Mouse (Mus musculus): Measurements from ENCODE around the gene Sc5d. TPM values are rescaled to one million over a fixed set of nuclear protein-coding genes. Genes with fewer than 3 reads are reported as not detected.

The Sc5d gene
- total and polyA plus RNA-seq, 3 experiments = 23.3 to 111 (median 77.4) TPM

DNA sequence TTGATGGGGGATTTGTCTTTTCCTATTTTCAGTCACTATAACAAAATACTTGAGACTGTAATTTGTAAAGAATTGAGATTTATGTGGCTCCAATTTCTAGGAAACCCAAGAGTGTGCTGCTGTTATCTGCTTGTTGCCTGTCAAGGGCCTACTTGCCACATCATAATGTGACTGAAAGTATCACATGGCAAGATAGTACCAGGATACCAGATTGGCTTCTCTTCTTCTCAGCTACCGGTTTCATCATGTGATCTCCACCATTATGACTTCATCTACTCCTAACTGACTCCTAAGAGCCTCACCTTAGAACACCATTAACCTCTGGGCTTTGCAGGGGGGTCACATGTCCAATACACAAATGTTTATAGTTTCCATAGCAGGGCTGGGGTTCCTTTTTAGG lies 49.9 kb downstream of the Sc5d start (continued):
- no peak for TF ChIP-seq CHD1 (IDR thresholded peaks at IDR 0.05; ENCODE audit: low read depth, low read length)
- TF ChIP-seq NELFE (IDR thresholded peaks at IDR 0.05; ENCODE audit: low read depth, low read length) = no peak
- TF ChIP-seq TBP (conservative IDR thresholded peaks at IDR 0.05; ENCODE audit: low read depth, low read length) = no peak
- no peak; the same call in 1 of the 2 replicates for TF ChIP-seq CHD2 (IDR thresholded peaks at IDR 0.05; ENCODE audit: low read length)
- TF ChIP-seq JUND (conservative IDR thresholded peaks at IDR 0.05; ENCODE audit: low read depth, low read length) = peak; percentile 93
- no peak for TF ChIP-seq TCF12 (IDR thresholded peaks at IDR 0.05; ENCODE audit: low read depth, low read length)
- no peak for TF ChIP-seq POLR2AphosphoS2 (IDR thresholded peaks at IDR 0.05; ENCODE audit: low read depth, low read length)
- peak; percentile 61 for TF ChIP-seq USF1 (IDR thresholded peaks at IDR 0.05; ENCODE audit: low read depth, low read length)
- 0 out of 2 replicates have a peak, but pooled peaks have one; percentile 45 for TF ChIP-seq RCOR1 (conservative IDR thresholded peaks at IDR 0.05; ENCODE audit: low read depth, low read length)

DNA sequence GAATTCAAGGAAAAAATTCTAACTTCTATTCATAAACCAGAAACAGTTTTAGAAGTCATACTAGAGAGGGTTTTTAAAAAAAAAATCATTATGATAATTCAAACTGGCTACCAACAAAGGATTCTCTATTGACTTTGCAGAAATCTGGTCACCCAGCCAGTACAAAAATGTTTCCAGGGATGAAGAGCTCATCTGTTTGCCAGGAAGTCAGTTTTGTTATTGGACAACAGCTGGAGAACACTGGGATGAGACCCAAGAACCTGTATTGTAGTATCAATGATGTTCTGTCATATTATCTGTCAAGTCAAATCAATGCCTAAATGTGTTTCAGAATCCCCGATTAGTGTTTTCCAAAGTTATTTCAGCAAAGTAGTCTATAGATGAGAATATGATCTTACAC lies 50.9 kb downstream of the Sc5d start:
- H3K4me2 ChIP-seq (ENCODE audit: insufficient read depth, low read depth, poor library complexity, severe bottlenecking) = no peak overlapping the region
- H3K79me2 ChIP-seq (replicated peaks; ENCODE audit: control insufficient read depth, extremely low read depth, insufficient read depth, poor library complexity, severe bottlenecking) = no peaks in the 10 kb centered on the region
- no peak overlapping the region for H3K4me3 ChIP-seq (replicated peaks in 1 of 3; ENCODE audit: low read depth in 2 of 3, low read length in 2 of 3, poor library complexity in 1 of 3)
- no peaks in the 10 kb centered on the region for H3K36me3 ChIP-seq (replicated peaks in 1 of 2; ENCODE audit: control insufficient read depth in 1 of 2, insufficient read depth in 1 of 2, low read length in 1 of 2)
- no peak overlapping the region for H3K27ac ChIP-seq (ENCODE audit: insufficient read depth, low read depth)
- H3K27me3 ChIP-seq (replicated peaks) = no peaks in the 10 kb centered on the region
- no peaks in the 10 kb centered on the region for H3K9me3 ChIP-seq (replicated peaks; ENCODE audit: low read length)
- no peak for DNase-seq (ENCODE audit: extremely low read depth)
- peaks cover 11 to 37% of the 10 kb centered on the region in 2 experiments for H3K4me1 ChIP-seq (ENCODE audit: control insufficient read depth in 1 of 2, insufficient read depth in 2 of 2)
- no peak for TF ChIP-seq JUN (IDR thresholded peaks at IDR 0.05; ENCODE audit: insufficient read depth, low read depth, low read length)
- in situ Hi-C loops (cut with MboI; ENCODE audit: low pct_ligation_motif_present, low pct_unique_long_range_greater_than_20kb, low sequenced_read_pairs) (no loop called here), dilution Hi-C loops (cut with MboI; ENCODE audit: extremely low pct_ligation_motif_present, extremely low pct_unique_long_range_greater_than_20kb, low sequenced_read_pairs) (no loop called here)
- no peak overlapping the region for H3K9ac ChIP-seq (ENCODE audit: insufficient read depth, low read depth)

GRCm38 (mm10) chr9:42209666-42210065 lies 54.4 kb downstream of the Sc5d start:
- no peaks in the 10 kb centered on the region for H3K36me3 ChIP-seq (replicated peaks in 1 of 2; ENCODE audit: control insufficient read depth in 1 of 2, insufficient read depth in 1 of 2, low read length in 1 of 2)
- in situ Hi-C loops (cut with MboI; ENCODE audit: low pct_ligation_motif_present, low pct_unique_long_range_greater_than_20kb, low sequenced_read_pairs) (no loop called here), dilution Hi-C loops (cut with MboI; ENCODE audit: extremely low pct_ligation_motif_present, extremely low pct_unique_long_range_greater_than_20kb, low sequenced_read_pairs) (no loop called here)
- no peak overlapping the region for H3K4me3 ChIP-seq (replicated peaks in 1 of 3; ENCODE audit: low read depth in 2 of 3, low read length in 2 of 3, poor library complexity in 1 of 3)
- DNase-seq (ENCODE audit: extremely low read depth) = peak; percentile 64
- H3K27ac ChIP-seq (ENCODE audit: insufficient read depth, low read depth) = no peak overlapping the region
- no peaks in the 10 kb centered on the region for H3K27me3 ChIP-seq (replicated peaks)
- no peaks in the 10 kb centered on the region for H3K9me3 ChIP-seq (replicated peaks; ENCODE audit: low read length)
- no peaks in the 10 kb centered on the region for H3K79me2 ChIP-seq (replicated peaks; ENCODE audit: control insufficient read depth, extremely low read depth, insufficient read depth, poor library complexity, severe bottlenecking)
- no peak overlapping the region for H3K9ac ChIP-seq (ENCODE audit: insufficient read depth, low read depth)
- H3K4me2 ChIP-seq (ENCODE audit: insufficient read depth, low read depth, poor library complexity, severe bottlenecking) = no peak overlapping the region
- peaks cover 11 to 37% of the 10 kb centered on the region in 2 experiments for H3K4me1 ChIP-seq (ENCODE audit: control insufficient read depth in 1 of 2, insufficient read depth in 2 of 2)
- TF ChIP-seq NELFE (IDR thresholded peaks at IDR 0.05; ENCODE audit: low read depth, low read length) (no peak), MAZ (IDR thresholded peaks at IDR 0.05; ENCODE audit: low read depth, low read length) (no peak), PAX5 (IDR thresholded peaks at IDR 0.05; ENCODE audit: low read length) (no peak), POLR2A (IDR thresholded peaks at IDR 0.05; ENCODE audit: low read depth, low read length) (no peak), JUND (conservative IDR thresholded peaks at IDR 0.05; ENCODE audit: low read depth, low read length) (no peak), IRF4 (IDR thresholded peaks at IDR 0.05; ENCODE audit: low read depth, low read length) (peak; percentile 47), KAT2A (IDR thresholded peaks at IDR 0.05; ENCODE audit: insufficient replicate concordance, low read length) (no peak), ETS1 (conservative IDR thresholded peaks at IDR 0.05; ENCODE audit: low read depth, low read length) (0 out of 2 replicates have a peak, but pooled peaks have one; percentile 8), UBTF (IDR thresholded peaks at IDR 0.05; ENCODE audit: low read depth, low read length) (no peak), RCOR1 (conservative IDR thresholded peaks at IDR 0.05; ENCODE audit: low read depth, low read length) (no peak), USF1 (IDR thresholded peaks at IDR 0.05; ENCODE audit: low read depth, low read length) (no peak), EP300 (IDR thresholded peaks at IDR 0.05; ENCODE audit: low read length) (peak; percentile 43), ZKSCAN1 (IDR thresholded peaks at IDR 0.05; ENCODE audit: borderline replicate concordance, low read depth, low read length) (no peak), MEF2A (IDR thresholded peaks at IDR 0.05; ENCODE audit: borderline replicate concordance, low read depth, low read length) (no peak), MXI1 (IDR thresholded peaks at IDR 0.05; ENCODE audit: low read depth, low read length) (peak; percentile 27; the same call in 1 of the 2 replicates), NRF1 (IDR thresholded peaks at IDR 0.05; ENCODE audit: low read depth, low read length) (no peak), ELF1 (IDR thresholded peaks at IDR 0.05; ENCODE audit: low read depth, low read length) (no peak), TBP (conservative IDR thresholded peaks at IDR 0.05; ENCODE audit: low read depth, low read length) (no peak), RAD21 (IDR thresholded peaks at IDR 0.05; ENCODE audit: low read depth, low read length) (no peak), BHLHE40 (IDR thresholded peaks at IDR 0.05; ENCODE audit: low read depth, low read length) (peak; percentile 15; the same call in 1 of the 2 replicates), JUN (IDR thresholded peaks at IDR 0.05; ENCODE audit: insufficient read depth, low read depth, low read length) (no peak), POLR2AphosphoS2 (IDR thresholded peaks at IDR 0.05; ENCODE audit: low read depth, low read length) (no peak), HCFC1 (IDR thresholded peaks at IDR 0.05; ENCODE audit: low read depth, low read length) (no peak), MYC (IDR thresholded peaks at IDR 0.05; ENCODE audit: low read depth, low read length) (0 out of 2 replicates have a peak, but pooled peaks have one; percentile 19), MAX (IDR thresholded peaks at IDR 0.05; ENCODE audit: low read length) (0 out of 2 replicates have a peak, but pooled peaks have one; percentile 32), SMC3 (IDR thresholded peaks at IDR 0.05; ENCODE audit: low read depth, low read length) (no peak), CTCF (conservative IDR thresholded peaks at IDR 0.05 in 1 of 2, IDR thresholded peaks at IDR 0.05 in 1 of 2; ENCODE audit: low read depth in 2 of 2, low read length in 2 of 2) (no peak), CHD2 (IDR thresholded peaks at IDR 0.05; ENCODE audit: low read length) (peak; percentile 39; the same call in 1 of the 2 replicates)
